Mouse (Mus musculus) intestine, embryonic 15.5 days (tissue): Measurements from ENCODE around the gene Sugp2. TPM values are rescaled to one million over a fixed set of nuclear protein-coding genes. Genes with fewer than 3 reads are reported as not detected.

Experiments
- ATAC-seq: fragments of 200-750 bp; cut with Nextera tagmentation; 2 replicates; pipeline ENCODE4 v1.8.0; 2017; ENCODE audit warnings: moderate TSS enrichment, moderate library complexity
- H3K27ac ChIP-seq: fragments of 300-500 bp; sonication (generic); 2 replicates; pipeline ENCODE4 v1.5.1; 2015; ENCODE audit warnings: mild to moderate bottlenecking, inconsistent platforms
- H3K27me3 ChIP-seq: fragments of 300-500 bp; sonication (generic); replicated peaks from 2 replicates; pipeline ENCODE4 v1.6.1; 2015; ENCODE audit warnings: inconsistent platforms
- H3K36me3 ChIP-seq: fragments of 300-500 bp; sonication (generic); 2 replicates; pipeline ENCODE4 v1.6.1; 2015; ENCODE audit warnings: inconsistent platforms
- H3K4me1 ChIP-seq: fragments of 300-500 bp; sonication (generic); replicated peaks from 2 replicates; pipeline ENCODE4 v1.6.1; 2015; ENCODE audit warnings: inconsistent platforms
- H3K4me2 ChIP-seq: fragments of 300-500 bp; sonication (generic); replicated peaks from 2 replicates; pipeline ENCODE4 v1.6.1; 2015; ENCODE audit warnings: mild to moderate bottlenecking, inconsistent platforms
- H3K4me3 ChIP-seq: fragments of 300-500 bp; sonication (generic); replicated peaks from 2 replicates; pipeline ENCODE4 v1.5.1; 2015; ENCODE audit warnings: inconsistent platforms
- H3K9ac ChIP-seq: fragments of 300-500 bp; sonication (generic); 2 replicates; pipeline ENCODE4 v1.6.1; 2015; ENCODE audit warnings: inconsistent platforms
- H3K9me3 ChIP-seq: fragments of 300-500 bp; sonication (generic); 2 replicates; pipeline ENCODE4 v1.6.1; 2016; ENCODE audit warnings: inconsistent platforms
- WGBS: fragments of 180-500 bp; shearing (Covaris S2); methylation state at CpG from one replicate; pipeline ENCODE4 v1.1.7; 2015; 5-methylcytosine and 5-hydroxymethylcytosine counted together
- polyA plus RNA-seq: library from polyadenylated mRNA; unstranded; fragments of >200 nt; fragmentation: Nextera tagmentation; extraction: Ambion mirVana; gene quantifications from 2 replicates; pipeline ENCODE4 v1.2.1, GENCODE M21; 2015

Gene Sugp2
- polyA plus RNA-seq, 1 experiment from 2014 or later, result 20.6 TPM

GRCm38 (mm10) chr8:70285304-70285703 is 51.3 kb downstream of the Sugp2 start:
- Histone ChIP-seq H3K9me3 (no peaks in the 10 kb centered on the region), H3K27me3 (no peaks in the 10 kb centered on the region), H3K4me2 (no peak overlapping the region), H3K27ac (no peak overlapping the region), H3K4me3 (no peak overlapping the region), H3K4me1 (0 out of 2 replicates have a peak, but pooled peaks cover 5% of the 10 kb centered on the region), H3K9ac (no peak overlapping the region), H3K36me3 (peaks cover 34% of the 10 kb centered on the region)
- no peak for ATAC-seq
- WGBS, result 97% methylated on average over 15 of the region's 15 CpGs

- no peak overlapping the region for H3K27ac ChIP-seq
- H3K4me3 ChIP-seq, result no peak overlapping the region
- H3K9ac ChIP-seq, result no peak overlapping the region
- no peak for ATAC-seq
- H3K4me2 ChIP-seq, result no peak overlapping the region
- 90% methylated on average over 8 of the region's 8 CpGs for WGBS
- 0 out of 2 replicates have a peak, but pooled peaks cover 5% of the 10 kb centered on the region for H3K4me1 ChIP-seq
- peaks cover 40% of the 10 kb centered on the region for H3K36me3 ChIP-seq
- H3K27me3 ChIP-seq, result no peaks in the 10 kb centered on the region
- H3K9me3 ChIP-seq, result no peaks in the 10 kb centered on the region
Measured at GRCm38 (mm10) chr8:70286737-70287136, 52.7 kb downstream of the Sugp2 start.

DNA sequence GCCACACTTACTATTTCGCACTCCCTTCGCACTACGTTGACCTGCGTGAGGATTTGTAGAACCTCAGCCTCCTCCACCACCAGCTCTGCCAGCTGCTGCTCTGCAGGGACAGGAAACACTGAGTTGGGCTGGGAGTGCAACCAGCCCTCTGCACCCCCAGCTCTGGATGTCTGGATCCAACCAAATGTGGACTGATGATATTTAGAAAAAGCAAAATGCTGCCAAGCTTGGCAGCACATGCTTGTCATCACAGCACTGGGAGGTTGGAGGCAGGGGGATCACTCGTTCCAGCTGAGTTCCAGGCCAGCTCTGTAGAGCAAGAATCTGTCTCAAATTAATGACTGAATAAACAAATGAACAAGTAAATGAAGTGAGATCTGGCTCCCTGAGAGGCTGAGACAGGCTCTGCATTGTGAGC is 60.0 kb downstream of the Sugp2 start:
- H3K27ac ChIP-seq, result no peak overlapping the region
- no peaks in the 10 kb centered on the region for H3K27me3 ChIP-seq
- H3K4me1 ChIP-seq, result no peaks in the 10 kb centered on the region
- H3K4me3 ChIP-seq, result no peak overlapping the region
- 66% methylated on average over 5 of the region's 5 CpGs for WGBS
- H3K4me2 ChIP-seq, result no peak overlapping the region
- H3K36me3 ChIP-seq, result peaks cover 65% of the 10 kb centered on the region
- H3K9me3 ChIP-seq, result no peaks in the 10 kb centered on the region
- no peak overlapping the region for H3K9ac ChIP-seq
- ATAC-seq, result no peak

- H3K36me3 ChIP-seq, result peaks cover 35% of the 10 kb centered on the region; the same call in 1 of the 2 replicates
- no peak for ATAC-seq
Measured at GRCm38 (mm10) chr8:70300881-70301280, 66.9 kb downstream of the Sugp2 start.

GRCm38 (mm10) chr8:70302358-70302890 is 68.4 kb downstream of the Sugp2 start, which contains the start of the genes Ddx49 and Cope:
Ddx49 (minus strand) TSS chr8:70302489.
Cope (plus strand) TSS chr8:70302518.
- peak; percentile 95 for ATAC-seq
- peaks cover 20% of the 10 kb centered on the region for H3K4me1 ChIP-seq
- H3K4me3 ChIP-seq, result peak within 1 kb of the TSS; percentile 84
- H3K36me3 ChIP-seq, result peaks cover 27% of the 10 kb centered on the region
- peak within 1 kb of the TSS; percentile 83 for H3K9ac ChIP-seq
- WGBS, result 0% methylated on average over 40 of the region's 40 CpGs
- no peaks in the 10 kb centered on the region for H3K9me3 ChIP-seq
- peak within 1 kb of the TSS; percentile 61 for H3K27ac ChIP-seq
- H3K27me3 ChIP-seq, result no peaks in the 10 kb centered on the region
- H3K4me2 ChIP-seq, result peak within 1 kb of the TSS; percentile 73

More at GRCm38 (mm10) chr8:70300881-70301280, 66.9 kb downstream of the Sugp2 start:
- Histone ChIP-seq H3K27me3 (no peaks in the 10 kb centered on the region), H3K27ac (no peak overlapping the region), H3K4me2 (no peak overlapping the region), H3K4me3 (no peak overlapping the region), H3K4me1 (peaks cover 20% of the 10 kb centered on the region), H3K9me3 (no peaks in the 10 kb centered on the region), H3K9ac (no peak overlapping the region)
- WGBS, result 86% methylated on average over 3 of the region's 3 CpGs

DNA sequence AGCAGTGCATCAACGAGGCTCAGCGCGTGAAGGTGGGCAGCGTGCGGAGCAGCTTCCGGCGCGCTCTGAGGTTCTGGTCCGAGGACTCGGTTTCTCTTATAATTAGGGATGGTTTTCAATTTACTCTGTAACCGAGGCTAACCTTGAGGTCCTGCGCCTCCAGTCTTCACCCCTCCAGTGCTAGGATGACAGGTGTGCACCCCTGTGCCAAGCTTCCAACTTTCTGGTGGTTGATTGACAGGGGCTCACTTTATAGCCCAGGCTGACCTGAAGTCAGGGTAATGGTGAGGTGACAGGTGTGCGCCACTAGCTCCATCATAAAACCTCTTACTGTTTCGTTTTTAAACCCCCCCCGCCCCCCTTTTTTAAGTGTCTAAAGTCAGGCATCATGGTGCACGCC is 68.9 kb downstream of the Sugp2 start:
- peaks cover 32% of the 10 kb centered on the region for H3K36me3 ChIP-seq
- WGBS, result 3% methylated on average over 16 of the region's 16 CpGs
- H3K4me3 ChIP-seq, result peak overlapping the region; percentile 84
- peak; percentile 61 for ATAC-seq
- H3K9ac ChIP-seq, result peak overlapping the region; percentile 83
- peak overlapping the region; percentile 61 for H3K27ac ChIP-seq
- peaks cover 20% of the 10 kb centered on the region for H3K4me1 ChIP-seq
- no peaks in the 10 kb centered on the region for H3K9me3 ChIP-seq
- peak overlapping the region; percentile 73 for H3K4me2 ChIP-seq
- no peaks in the 10 kb centered on the region for H3K27me3 ChIP-seq

- Histone ChIP-seq H3K27ac (no peak overlapping the region), H3K4me3 (no peak overlapping the region), H3K9ac (no peak overlapping the region), H3K4me1 (peaks cover 1% of the 10 kb centered on the region; the same call in 1 of the 2 replicates), H3K9me3 (no peaks in the 10 kb centered on the region), H3K27me3 (no peaks in the 10 kb centered on the region), H3K4me2 (no peak overlapping the region), H3K36me3 (peaks cover 64% of the 10 kb centered on the region)
- WGBS, result 37% methylated on average over 2 of the region's 2 CpGs
- no peak for ATAC-seq
Measured at GRCm38 (mm10) chr8:70309311-70309710, 75.3 kb downstream of the Sugp2 start.

GRCm38 (mm10) chr8:70313399-70313798 is 79.4 kb downstream of the Sugp2 start:
- no peak overlapping the region for H3K4me2 ChIP-seq
- peaks cover 33% of the 10 kb centered on the region for H3K36me3 ChIP-seq
- no peak overlapping the region for H3K4me3 ChIP-seq
- WGBS, result 83% methylated on average over 2 of the region's 2 CpGs
- H3K9ac ChIP-seq, result no peak overlapping the region
- H3K9me3 ChIP-seq, result no peaks in the 10 kb centered on the region
- H3K27me3 ChIP-seq, result no peaks in the 10 kb centered on the region
- no peak for ATAC-seq
- H3K27ac ChIP-seq, result no peak overlapping the region
- H3K4me1 ChIP-seq, result peaks cover 25% of the 10 kb centered on the region

- Histone ChIP-seq H3K9ac (peak within 1 kb of the TSS; percentile 50), H3K4me3 (peak within 1 kb of the TSS; percentile 58), H3K36me3 (peaks cover 20% of the 10 kb centered on the region), H3K27ac (peak within 1 kb of the TSS; percentile 74), H3K27me3 (no peaks in the 10 kb centered on the region), H3K4me1 (peaks cover 25% of the 10 kb centered on the region), H3K4me2 (peak within 1 kb of the TSS; percentile 93), H3K9me3 (no peaks in the 10 kb centered on the region)
- 2% methylated on average over 66 of the region's 66 CpGs for WGBS
- ATAC-seq, result peak; percentile 68
Measured at GRCm38 (mm10) chr8:70315624-70316510, 81.8 kb downstream of the Sugp2 start, which contains the start of gene Cers1. Cers1 (plus strand) TSS chr8:70315775.

- Histone ChIP-seq H3K27ac (0 out of 2 replicates have a peak overlapping the region, but pooled peaks have one; percentile 14), H3K4me1 (peaks cover 25% of the 10 kb centered on the region), H3K9ac (no peak overlapping the region), H3K4me3 (peak overlapping the region; percentile 58), H3K9me3 (no peaks in the 10 kb centered on the region), H3K27me3 (no peaks in the 10 kb centered on the region), H3K36me3 (peaks cover 12% of the 10 kb centered on the region), H3K4me2 (peak overlapping the region; percentile 93)
- peak; percentile 76 for ATAC-seq
- whole genome bisulfite sequencing, result 13% methylated on average over 15 of the region's 15 CpGs
Measured at GRCm38 (mm10) chr8:70316511-70317504, 82.8 kb downstream of the Sugp2 start.

- Histone ChIP-seq H3K4me3 (no peak overlapping the region), H3K9me3 (no peaks in the 10 kb centered on the region), H3K4me2 (no peak overlapping the region), H3K9ac (no peak overlapping the region), H3K36me3 (peaks cover 7% of the 10 kb centered on the region), H3K27ac (no peak overlapping the region), H3K4me1 (peaks cover 25% of the 10 kb centered on the region), H3K27me3 (no peaks in the 10 kb centered on the region)
- ATAC-seq, result no peak
- 84% methylated on average over 5 of the region's 5 CpGs for WGBS
Measured at GRCm38 (mm10) chr8:70317872-70318271, 83.8 kb downstream of the Sugp2 start.
